Mouse (Mus musculus): ENCODE measurements around the gene Pmf1.

Pmf1 gene

DNA sequence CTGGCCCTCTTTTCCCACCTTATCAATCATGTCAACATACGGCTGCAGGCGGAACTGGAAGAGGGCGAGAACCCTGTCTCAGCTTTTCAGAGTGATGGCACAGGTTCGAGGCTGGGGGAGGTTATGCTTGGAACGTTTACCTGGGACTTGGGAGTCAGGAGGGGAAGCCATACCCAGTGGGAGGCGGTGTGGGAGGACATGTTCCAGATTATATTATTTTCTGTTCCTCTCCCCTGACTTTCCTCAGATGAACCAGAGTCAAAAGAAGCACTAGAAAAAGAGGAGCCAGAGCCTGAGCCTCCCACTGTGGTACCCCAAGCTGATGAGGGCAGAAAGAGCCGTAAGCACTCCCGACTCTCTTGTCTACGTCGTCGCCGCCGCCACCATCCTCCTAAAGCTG lies 59.4 kb downstream of the Pmf1 start:
- no peak for DNase-seq
